Mouse (Mus musculus): Measurements from ENCODE around the gene Pycard. TPM values are rescaled to one million over a fixed set of nuclear protein-coding genes. Genes with fewer than 3 reads are reported as not detected.

The Pycard gene
- polyA plus RNA-seq, 1 experiment from 2014 or later = 37.6 TPM

DNA sequence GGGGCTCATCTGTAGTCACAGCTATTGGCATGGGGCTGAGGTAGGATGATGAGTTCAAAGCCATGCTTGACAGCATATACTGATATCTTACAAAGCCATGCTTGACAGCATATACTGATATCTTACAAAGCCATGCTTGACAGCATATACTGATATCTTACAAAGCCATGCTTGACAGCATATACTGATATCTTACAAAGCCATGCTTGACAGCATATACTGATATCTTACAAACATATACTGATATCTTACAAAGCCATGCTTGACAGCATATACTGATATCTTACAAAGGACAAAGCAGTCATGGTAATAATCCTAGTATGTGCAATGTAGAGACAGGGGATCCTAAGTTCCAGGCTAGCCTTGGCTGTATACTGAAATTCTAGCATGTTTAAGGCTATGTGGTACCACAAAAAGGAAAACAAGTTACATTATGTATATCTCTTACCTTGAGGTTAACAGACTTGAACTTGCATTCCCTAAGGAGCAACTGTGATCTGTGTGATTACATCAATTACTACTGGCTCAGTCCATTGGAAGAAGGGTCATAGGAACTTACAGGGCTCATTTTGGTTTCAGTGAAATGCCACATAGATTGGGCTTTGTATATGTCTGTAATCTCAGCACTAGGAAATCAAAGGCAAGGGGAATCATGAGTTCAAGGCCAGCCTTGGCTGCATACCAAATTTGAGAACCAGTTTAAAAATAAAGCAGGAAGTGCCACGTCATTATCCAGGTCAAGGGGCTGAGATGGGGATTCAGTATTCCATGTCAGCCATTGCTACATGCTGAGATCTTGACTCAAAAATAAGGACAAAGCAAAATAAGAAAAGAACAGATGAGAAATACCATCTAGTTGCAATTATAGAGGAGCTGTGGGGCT lies 6.6 kb upstream of the Pycard start:
- Histone ChIP-seq H3K9ac (no peak overlapping the region), H3K27ac (no peak overlapping the region), H3K9me3 (no peaks in the 10 kb centered on the region), H3K36me3 (no peaks in the 10 kb centered on the region), H3K4me2 (no peak overlapping the region), H3K4me1 (peaks cover 14% of the 10 kb centered on the region; the same call in 1 of the 2 replicates), H3K4me3 (no peak overlapping the region), H3K27me3 (peaks cover 4% of the 10 kb centered on the region; the same call in 1 of the 2 replicates)
- ATAC-seq (ENCODE audit: borderline replicate concordance, extremely low read depth, low FRiP score, low TSS enrichment) = no peak
- WGBS = 28% methylated on average over 1 of the region's 1 CpGs

DNA sequence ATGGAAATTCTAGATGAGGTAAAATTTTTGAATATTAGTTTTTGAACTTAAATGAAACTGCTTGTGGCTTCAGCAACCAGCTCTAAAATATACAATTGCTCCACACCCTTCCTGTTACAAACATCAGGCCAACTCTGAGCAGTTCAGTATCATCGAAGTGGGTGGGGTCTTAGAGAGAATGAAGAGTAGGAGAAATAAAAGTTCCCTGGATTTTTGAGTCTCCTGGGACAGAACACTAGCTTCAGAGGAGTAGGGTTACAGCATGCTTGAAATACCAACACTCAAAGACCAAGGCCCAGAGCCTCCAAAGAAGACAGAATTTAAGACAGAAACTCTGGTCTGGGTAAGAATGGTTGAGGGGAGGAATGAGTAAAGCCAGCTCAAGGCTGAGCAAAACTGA lies 5.8 kb upstream of the Pycard start:
- no peak for ATAC-seq (ENCODE audit: borderline replicate concordance, extremely low read depth, low FRiP score, low TSS enrichment)
- H3K27me3 ChIP-seq = no peaks in the 10 kb centered on the region
- peaks cover 10% of the 10 kb centered on the region; the same call in 1 of the 2 replicates for H3K4me1 ChIP-seq
- WGBS = 48% methylated on average over 1 of the region's 1 CpGs
- no peak overlapping the region for H3K4me2 ChIP-seq
- H3K9ac ChIP-seq = no peak overlapping the region
- H3K36me3 ChIP-seq = no peaks in the 10 kb centered on the region
- no peak overlapping the region for H3K4me3 ChIP-seq
- H3K9me3 ChIP-seq = no peaks in the 10 kb centered on the region
- H3K27ac ChIP-seq = no peak overlapping the region

DNA sequence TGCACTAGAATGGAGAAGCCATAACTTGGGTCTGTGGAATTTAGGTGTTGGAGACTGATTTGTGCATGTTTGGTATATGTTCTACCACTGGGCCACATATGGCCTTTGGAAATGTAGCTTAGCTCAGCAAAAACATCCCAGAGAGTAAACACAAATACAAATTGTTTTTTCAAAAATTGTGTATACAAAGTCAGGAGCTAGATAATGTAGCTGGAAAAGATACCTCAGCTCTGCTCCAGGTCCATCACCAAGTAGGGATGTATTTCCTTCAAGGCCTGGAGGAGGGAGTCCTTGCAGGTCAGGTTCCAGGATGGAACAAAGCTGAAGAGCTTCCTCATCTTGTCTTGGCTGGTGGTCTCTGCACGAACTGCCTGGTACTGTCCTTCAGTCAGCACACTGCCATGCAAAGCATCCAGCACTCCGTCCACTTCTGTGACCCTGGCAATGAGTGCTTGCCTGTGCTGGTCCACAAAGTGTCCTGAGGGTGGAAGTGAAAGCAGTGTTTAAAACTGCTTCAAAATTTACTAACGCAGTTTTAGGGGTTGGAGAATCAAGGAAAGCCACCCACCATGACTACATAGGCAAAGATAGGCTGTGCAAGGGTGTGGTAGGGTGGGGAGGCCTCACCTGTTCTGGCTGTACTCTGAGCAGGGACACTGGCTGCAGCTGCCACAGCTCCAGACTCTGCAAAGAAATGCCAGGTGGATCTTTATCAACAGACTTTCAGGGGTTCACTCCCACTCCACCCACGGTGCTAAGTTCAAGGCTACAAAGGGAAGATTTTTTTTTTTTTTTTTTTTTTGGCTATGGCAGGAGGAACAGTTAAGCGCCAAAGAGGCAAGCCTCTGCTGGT lies 953 bp downstream of the Pycard start:
- Histone ChIP-seq H3K9me3 (no peaks in the 10 kb centered on the region), H3K27me3 (no peaks in the 10 kb centered on the region), H3K4me2 (peak overlapping the region; percentile 57), H3K9ac (peak overlapping the region; percentile 32; the same call in 1 of the 2 replicates), H3K27ac (peak overlapping the region; percentile 67; the same call in 1 of the 2 replicates), H3K36me3 (peaks cover 36% of the 10 kb centered on the region), H3K4me1 (peaks cover 16% of the 10 kb centered on the region; the same call in 1 of the 2 replicates), H3K4me3 (peak overlapping the region; percentile 37)
- peak; percentile 20; the same call in 1 of the 2 replicates for ATAC-seq (ENCODE audit: borderline replicate concordance, extremely low read depth, low FRiP score, low TSS enrichment)
- WGBS = 39% methylated on average over 5 of the region's 5 CpGs

DNA sequence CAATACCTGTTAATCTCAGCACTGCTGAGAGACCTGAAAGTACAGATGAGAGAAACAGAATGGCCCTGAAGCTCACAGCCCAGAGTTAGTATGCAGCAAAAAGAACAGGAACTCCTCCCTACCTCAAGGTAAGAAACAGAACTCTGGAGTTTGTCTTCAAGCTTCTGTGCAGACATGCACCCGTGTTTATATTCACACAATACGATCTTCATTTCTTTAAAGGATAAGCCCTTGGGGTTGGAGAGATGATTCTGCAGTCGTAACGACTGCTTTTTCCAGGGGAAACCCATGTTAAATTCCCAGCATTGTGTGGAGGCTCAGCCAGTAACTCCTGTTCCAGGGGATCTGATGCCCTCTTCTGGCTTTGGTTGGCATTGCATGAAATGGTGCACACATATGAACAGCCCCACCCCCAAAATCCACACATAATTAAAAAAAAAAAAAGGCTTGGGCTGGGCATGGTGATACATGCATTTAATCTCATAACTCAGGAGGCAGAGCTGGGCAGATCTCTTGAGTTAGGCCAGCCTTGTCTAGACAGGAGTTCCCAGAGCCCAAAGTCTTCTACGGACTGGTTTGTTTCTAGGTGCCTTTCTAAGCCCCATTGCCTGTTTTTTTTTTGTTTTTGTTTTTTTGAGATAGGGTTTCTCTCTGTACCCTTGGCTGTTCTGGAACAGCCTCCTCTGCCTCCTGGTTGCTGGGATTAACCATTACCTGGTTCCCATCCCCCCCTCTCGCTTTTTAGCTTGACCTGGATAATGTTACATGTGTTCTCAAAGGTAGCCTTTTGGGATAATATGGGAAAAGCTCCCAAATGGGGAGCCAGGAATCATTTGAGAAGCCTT lies 1.8 kb downstream of the Pycard start:
- H3K9ac ChIP-seq = no peak overlapping the region

DNA sequence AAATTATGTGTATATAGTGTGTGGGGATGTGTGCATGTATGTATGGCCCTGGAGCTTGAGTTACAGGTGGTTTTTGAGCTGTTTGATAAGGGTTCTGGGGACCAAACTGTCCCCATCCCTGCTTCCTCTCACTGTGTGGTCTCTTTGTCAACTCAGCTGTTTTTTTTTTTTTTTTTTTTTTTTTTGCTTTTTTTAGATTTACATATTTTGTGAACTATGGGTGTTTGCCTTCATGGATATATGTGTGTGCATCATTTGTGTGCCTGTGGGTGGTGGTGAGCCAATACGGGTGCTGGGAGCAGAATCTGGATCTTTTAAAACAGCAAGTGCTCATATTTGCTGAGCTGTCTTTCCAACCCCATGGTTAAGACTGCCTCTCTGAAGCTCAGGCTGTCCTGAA lies 4.8 kb downstream of the Pycard start:
- no peak for ATAC-seq (ENCODE audit: borderline replicate concordance, extremely low read depth, low FRiP score, low TSS enrichment)
- H3K27me3 ChIP-seq = no peaks in the 10 kb centered on the region
- H3K9me3 ChIP-seq = no peaks in the 10 kb centered on the region
- H3K27ac ChIP-seq = no peak overlapping the region
- WGBS = 79% methylated on average over 1 of the region's 1 CpGs
- peaks cover 74% of the 10 kb centered on the region for H3K36me3 ChIP-seq
- no peak overlapping the region for H3K4me2 ChIP-seq
- H3K4me1 ChIP-seq = peaks cover 16% of the 10 kb centered on the region; the same call in 1 of the 2 replicates
- H3K9ac ChIP-seq = no peak overlapping the region
- no peak overlapping the region for H3K4me3 ChIP-seq

More for the DNA sequence above, 1.8 kb downstream of the Pycard start:
- Histone ChIP-seq H3K4me3 (no peak overlapping the region), H3K4me1 (peaks cover 16% of the 10 kb centered on the region; the same call in 1 of the 2 replicates), H3K27me3 (no peaks in the 10 kb centered on the region), H3K27ac (0 out of 2 replicates have a peak overlapping the region, but pooled peaks have one; percentile 15), H3K9me3 (no peaks in the 10 kb centered on the region), H3K36me3 (peaks cover 44% of the 10 kb centered on the region), H3K4me2 (no peak overlapping the region)
- 0 out of 2 replicates have a peak, but pooled peaks have one; percentile 33 for ATAC-seq (ENCODE audit: borderline replicate concordance, extremely low read depth, low FRiP score, low TSS enrichment)
- WGBS = 42% methylated on average over 6 of the region's 6 CpGs

DNA sequence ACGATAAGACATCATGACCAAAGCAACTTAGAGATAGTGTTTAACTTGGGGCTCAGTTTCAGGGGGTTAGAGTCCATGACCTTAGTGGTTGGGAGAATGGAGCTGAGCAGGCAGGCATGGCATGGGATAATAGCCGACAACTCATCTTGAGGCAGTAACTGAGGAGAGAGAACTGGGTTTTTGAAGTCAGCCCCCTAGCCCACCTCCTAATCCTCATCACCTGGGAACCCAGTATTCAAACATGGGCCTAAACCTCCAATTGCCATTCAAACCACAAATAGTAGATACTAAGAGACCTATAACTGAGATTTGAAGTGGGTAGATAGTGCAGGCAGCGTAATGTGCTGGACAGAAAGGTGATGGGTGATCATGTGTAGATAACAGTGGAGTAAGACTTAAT lies 13.1 kb downstream of the Pycard start:
- Histone ChIP-seq H3K4me1 (no peaks in the 10 kb centered on the region), H3K4me3 (no peak overlapping the region), H3K9ac (no peak overlapping the region), H3K27me3 (no peaks in the 10 kb centered on the region), H3K4me2 (no peak overlapping the region), H3K36me3 (peaks cover 98% of the 10 kb centered on the region), H3K9me3 (no peaks in the 10 kb centered on the region), H3K27ac (no peak overlapping the region)
- ATAC-seq (ENCODE audit: borderline replicate concordance, extremely low read depth, low FRiP score, low TSS enrichment) = no peak
- 86% methylated on average over 3 of the region's 3 CpGs for WGBS

DNA sequence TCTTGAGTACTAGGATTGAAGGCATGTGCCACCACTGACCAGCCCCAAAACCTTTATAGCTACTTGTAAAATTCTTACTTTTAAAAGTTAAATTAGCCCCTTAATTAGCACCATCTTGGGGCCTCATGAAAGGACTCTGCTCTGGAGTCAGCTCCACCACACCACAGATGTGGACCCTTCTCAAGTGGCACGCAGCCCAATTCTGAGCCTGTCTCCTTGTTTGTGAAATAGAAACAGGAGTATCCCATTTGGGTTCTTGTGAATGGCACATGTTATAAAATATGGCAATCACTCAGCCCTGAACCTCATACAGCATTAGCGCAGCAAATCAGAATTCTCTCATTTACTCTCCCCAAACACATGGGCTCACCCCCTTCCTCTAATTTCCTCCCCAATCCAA lies 14.8 kb downstream of the Pycard start:
- no peak overlapping the region for H3K27ac ChIP-seq
- H3K4me2 ChIP-seq = no peak overlapping the region
- WGBS = 97% methylated on average over 2 of the region's 2 CpGs

DNA sequence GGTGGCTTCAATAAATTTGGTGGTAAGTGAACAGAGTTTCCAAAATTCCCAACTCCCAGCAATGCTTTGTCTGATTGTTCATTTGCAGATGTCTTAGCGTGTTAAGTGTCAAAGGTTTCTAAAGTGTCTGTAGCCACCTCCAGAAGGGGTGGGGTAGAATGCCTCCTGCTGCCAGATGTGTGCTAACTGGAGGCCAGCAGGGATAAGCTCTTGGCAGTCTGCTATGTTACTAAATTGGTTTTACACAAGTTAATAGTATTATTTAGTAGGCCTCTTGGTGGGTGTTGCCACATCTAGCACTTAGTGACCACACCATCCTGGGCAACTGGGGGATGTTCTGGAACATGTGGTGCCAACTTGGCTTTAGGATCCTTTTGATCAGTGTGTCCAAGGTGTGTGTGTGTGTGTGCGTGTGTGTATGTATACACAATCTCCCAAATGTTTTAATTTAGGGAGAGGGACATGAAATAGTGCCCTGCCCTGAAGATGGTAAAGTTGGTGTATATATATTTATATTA lies 19.2 kb downstream of the Pycard start:
- H3K27me3 ChIP-seq = no peaks in the 10 kb centered on the region
- ATAC-seq (ENCODE audit: borderline replicate concordance, extremely low read depth, low FRiP score, low TSS enrichment) = no peak
- no peak overlapping the region for H3K9ac ChIP-seq
- H3K27ac ChIP-seq = no peak overlapping the region
- 90% methylated on average over 2 of the region's 2 CpGs for WGBS
- H3K9me3 ChIP-seq = no peaks in the 10 kb centered on the region
- H3K4me3 ChIP-seq = no peak overlapping the region
- H3K4me1 ChIP-seq = peaks cover 6% of the 10 kb centered on the region
- H3K4me2 ChIP-seq = no peak overlapping the region
- H3K36me3 ChIP-seq = peaks cover 95% of the 10 kb centered on the region

More for the DNA sequence above, 14.8 kb downstream of the Pycard start:
- H3K4me3 ChIP-seq = no peak overlapping the region
- peaks cover 97% of the 10 kb centered on the region for H3K36me3 ChIP-seq
- no peak overlapping the region for H3K9ac ChIP-seq
- H3K9me3 ChIP-seq = no peaks in the 10 kb centered on the region
- H3K27me3 ChIP-seq = no peaks in the 10 kb centered on the region
- ATAC-seq (ENCODE audit: borderline replicate concordance, extremely low read depth, low FRiP score, low TSS enrichment) = no peak
- H3K4me1 ChIP-seq = no peaks in the 10 kb centered on the region

DNA sequence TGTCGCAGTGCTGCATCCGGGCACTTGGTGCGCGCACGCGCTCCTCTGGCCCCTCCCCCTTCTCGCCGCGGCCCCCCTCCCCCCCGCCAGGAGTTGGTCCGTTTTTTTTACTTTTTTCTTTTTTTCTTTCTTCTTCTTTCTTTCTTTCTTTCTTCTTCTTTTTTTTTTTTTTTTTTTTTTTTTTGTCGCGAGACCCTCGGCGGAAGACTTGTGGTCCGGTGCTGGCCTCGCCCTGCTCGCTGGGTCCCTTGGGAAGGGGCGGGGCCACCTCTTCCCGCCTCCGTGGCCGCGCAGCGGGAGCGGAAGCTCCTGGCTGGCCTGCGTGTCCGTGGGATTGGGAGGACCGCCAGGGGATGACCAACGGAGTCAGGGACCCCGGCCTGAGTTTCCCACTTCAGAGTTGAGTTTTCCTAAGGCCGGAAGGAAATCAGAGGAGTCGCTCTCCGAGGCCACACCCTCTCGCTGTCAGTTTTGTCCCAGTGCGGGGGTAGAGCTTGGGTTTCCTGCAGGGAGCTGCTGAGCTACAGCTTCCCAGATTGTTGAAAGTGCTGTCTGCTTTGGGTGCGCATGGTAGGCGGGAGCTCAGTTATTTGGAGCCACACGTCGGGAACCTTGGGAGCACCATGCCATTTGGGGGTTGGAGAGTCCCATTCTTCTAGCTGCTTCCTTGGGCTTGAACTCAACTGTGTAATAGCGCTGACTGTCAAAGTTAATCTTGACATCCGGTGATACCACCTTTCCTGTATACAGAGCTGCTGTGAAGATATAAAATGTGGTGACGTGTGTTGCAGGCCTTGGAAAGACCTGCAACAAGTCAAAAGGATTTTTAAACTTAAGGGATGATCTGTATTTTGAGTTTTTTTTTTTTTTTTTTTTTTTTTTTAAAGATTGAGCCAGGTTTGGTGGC lies 25.5 kb downstream of the Pycard start:
- under 1% methylated on average over 40 of the region's 42 CpGs for WGBS
- H3K4me2 ChIP-seq = peak overlapping the region; percentile 78

More for the DNA sequence above, 25.5 kb downstream of the Pycard start:
- Histone ChIP-seq H3K9me3 (no peaks in the 10 kb centered on the region), H3K4me1 (peaks cover 24% of the 10 kb centered on the region), H3K9ac (peak overlapping the region; percentile 97), H3K27me3 (no peaks in the 10 kb centered on the region), H3K36me3 (peaks cover 36% of the 10 kb centered on the region), H3K27ac (peak overlapping the region; percentile 96), H3K4me3 (peak overlapping the region; percentile 75)
- ATAC-seq (ENCODE audit: borderline replicate concordance, extremely low read depth, low FRiP score, low TSS enrichment) = peak; percentile 58; the same call in 1 of the 2 replicates

Data from lung, embryonic 15.5 days (tissue).